Mouse (Mus musculus) hindbrain, embryonic 10.5 days (tissue): ENCODE data around the gene Zfp984. TPM values are rescaled to one million over a fixed set of nuclear protein-coding genes. Genes with fewer than 3 reads are reported as not detected.
A peak's percentile ranks its signal among the peaks of the same experiment; 100 is the strongest.
"Not testable (repeated sequence)": the region's sequence is repeated elsewhere in the genome, so short reads cannot be mapped to it uniquely, and the experiment has no call there.

Experiments
- DNase-seq: peaks from one replicate; pipeline ENCODE4 v3.0.0-alpha.2; 2017; ENCODE audit warnings: low spot score
- H3K27ac ChIP-seq: fragments of 300-500 bp; sonication (generic); 2 replicates; pipeline ENCODE4 v1.5.1; 2016; ENCODE audit warnings: mild to moderate bottlenecking, moderate library complexity
- H3K27me3 ChIP-seq: fragments of 300-500 bp; sonication (generic); 2 replicates; pipeline ENCODE4 v1.6.1; 2016; ENCODE audit warnings: mild to moderate bottlenecking; ENCODE audit not compliant: poor library complexity, insufficient read depth, severe bottlenecking
- H3K36me3 ChIP-seq: fragments of 300-500 bp; sonication (generic); 2 replicates; pipeline ENCODE4 v1.6.1; 2016; ENCODE audit warnings: mild to moderate bottlenecking, moderate library complexity
- H3K4me1 ChIP-seq: fragments of 300-500 bp; sonication (generic); replicated peaks from 2 replicates; pipeline ENCODE4 v1.6.1; 2016; ENCODE audit warnings: mild to moderate bottlenecking
- H3K4me3 ChIP-seq: fragments of 300-500 bp; sonication (generic); 2 replicates; pipeline ENCODE4 v1.5.1; 2016; ENCODE audit warnings: mild to moderate bottlenecking, moderate library complexity
- H3K9me3 ChIP-seq: fragments of 300-500 bp; sonication (generic); 2 replicates; pipeline ENCODE4 v1.6.1; 2016; ENCODE audit warnings: mild to moderate bottlenecking, moderate library complexity
- WGBS: fragments of 180-500 bp; shearing (Covaris S2); methylation state at CpG from one replicate; pipeline ENCODE4 v1.1.7; 2016; 5-methylcytosine and 5-hydroxymethylcytosine counted together
- polyA plus RNA-seq: library from polyadenylated mRNA; unstranded; fragments of >200 nt; fragmentation: Nextera tagmentation; extraction: Ambion mirVana; gene quantifications from 2 replicates; pipeline ENCODE4 v1.2.1, GENCODE M21; 2016

Gene Zfp984
- polyA plus RNA-seq, result 4.6 and 6.4 TPM in 2 replicates

GRCm38 (mm10) chr4:147809292-147809965 lies at the start of gene Zfp984:
Gene Zfp984, minus strand, starts transcription at chr4:147809788.
- H3K27ac ChIP-seq, result peak within 1 kb of the TSS; percentile 82

DNA sequence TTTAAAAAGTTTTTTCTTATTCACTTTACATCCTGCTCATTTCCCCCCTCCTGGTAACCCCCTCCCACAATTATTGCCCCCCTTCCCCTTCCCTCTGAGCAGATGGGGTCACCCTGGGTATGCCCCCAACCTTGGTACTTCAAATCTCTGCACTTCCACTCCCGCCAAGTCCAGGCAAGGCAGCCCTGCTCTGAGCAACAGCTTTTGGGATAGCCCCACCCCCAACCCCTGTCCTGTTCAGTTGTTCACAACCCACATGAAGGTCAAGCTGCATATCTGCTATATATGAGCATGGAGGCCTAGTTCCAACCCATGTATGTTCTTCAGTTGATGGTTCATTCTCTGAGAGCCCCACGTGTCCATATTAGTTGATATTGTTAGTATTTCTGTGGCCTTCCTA lies 41.2 kb upstream of the Zfp984 start:
- WGBS, result 79% methylated on average over 2 of the region's 2 CpGs
- Histone ChIP-seq H3K27me3 (no peaks in the 10 kb centered on the region), H3K36me3 (peaks cover 3% of the 10 kb centered on the region; the same call in 1 of the 2 replicates), H3K4me1 (peaks cover 13% of the 10 kb centered on the region), H3K27ac (no peak overlapping the region), H3K4me3 (no peak overlapping the region), H3K9me3 (no peaks in the 10 kb centered on the region)
- DNase-seq, result no peak

More at GRCm38 (mm10) chr4:147809292-147809965, at the start of gene Zfp984:
- H3K4me1 ChIP-seq, H3K27me3 ChIP-seq, H3K9me3 ChIP-seq: not testable (repeated sequence)
- WGBS, result 15% methylated on average over 15 of the region's 15 CpGs
- H3K36me3 ChIP-seq, result peaks cover 15% of the 10 kb centered on the region
- H3K4me3 ChIP-seq, result peak within 1 kb of the TSS; percentile 61
- peak; percentile 60 for DNase-seq

DNA sequence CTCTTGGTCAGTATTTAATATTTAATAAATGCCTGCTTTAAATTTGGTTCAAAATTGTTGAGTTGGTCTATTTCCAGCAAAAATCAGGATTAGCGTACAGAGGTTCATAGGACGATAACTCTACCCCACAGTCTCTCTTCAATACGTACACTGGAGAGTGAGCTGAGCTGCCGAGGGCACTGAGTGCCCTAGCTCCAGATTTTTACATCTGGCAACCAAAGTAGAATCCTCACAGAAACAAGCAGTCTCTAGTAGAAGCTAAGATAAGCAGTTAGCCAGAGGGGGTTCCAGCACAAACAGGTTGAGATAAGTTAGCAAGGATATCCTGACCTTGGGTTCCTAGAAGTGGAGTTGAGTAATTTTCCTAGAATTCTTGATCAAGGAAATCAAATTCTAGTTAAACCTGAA lies 39.0 kb upstream of the Zfp984 start:
- WGBS, result 11% methylated on average over 4 of the region's 4 CpGs
- DNase-seq, result no peak
- Histone ChIP-seq H3K4me1 (peaks cover 13% of the 10 kb centered on the region), H3K36me3 (peaks cover 23% of the 10 kb centered on the region), H3K9me3 (peaks cover 6% of the 10 kb centered on the region; the same call in 1 of the 2 replicates), H3K4me3 (peak overlapping the region; percentile 85), H3K27me3 (no peaks in the 10 kb centered on the region), H3K27ac (peak overlapping the region; percentile 87)

DNA sequence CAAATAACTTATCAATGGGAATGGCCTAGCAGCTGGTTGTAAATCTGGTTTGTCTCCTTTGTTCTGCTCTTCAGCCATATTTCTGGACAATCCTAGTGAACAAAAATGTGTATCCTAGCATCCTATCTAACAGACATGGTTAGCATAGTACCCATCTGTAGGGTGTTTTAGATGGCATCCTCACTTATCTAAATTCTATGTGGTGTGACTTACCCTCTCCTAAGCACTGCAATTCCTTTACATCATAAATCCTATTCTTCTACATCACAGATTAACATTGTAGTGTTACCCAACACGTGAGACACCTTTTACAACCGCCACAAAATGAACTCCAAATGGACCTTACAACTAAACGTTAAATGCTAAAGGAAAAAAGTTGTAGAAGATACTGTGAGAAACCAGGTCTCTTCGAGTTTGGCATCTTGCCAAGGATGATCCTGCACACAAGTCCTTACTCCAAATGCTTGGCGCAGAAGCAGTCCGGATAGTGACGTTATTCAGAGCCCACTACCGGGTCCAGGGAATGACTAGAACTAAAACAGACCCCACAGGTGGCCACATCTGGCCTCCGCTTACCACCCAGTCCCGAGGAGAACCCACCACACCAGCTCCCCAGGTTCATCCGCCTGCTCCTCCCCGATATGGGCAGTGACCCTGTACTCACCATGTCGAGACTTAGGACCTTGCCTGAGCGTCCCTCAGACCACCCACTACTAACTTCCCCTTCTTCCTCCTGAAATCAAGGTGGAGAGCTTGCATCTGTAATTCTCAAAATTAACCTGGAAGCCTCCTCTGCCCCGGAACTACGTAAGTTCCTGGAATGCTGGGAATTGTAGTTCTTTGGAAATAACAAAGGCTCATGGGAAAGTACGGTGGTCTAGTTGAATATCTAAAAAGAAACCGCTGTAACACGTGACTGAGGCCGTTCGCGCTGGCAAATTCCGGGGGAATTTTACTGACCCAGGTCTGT lies 38.3 kb upstream of the Zfp984 start, which contains the start of gene Zfp933:
TSS of gene Zfp933 (minus strand) at position 753 of the 970 bp plus-strand sequence.
- peak within 1 kb of the TSS; percentile 87 for H3K27ac ChIP-seq
- 3% methylated on average over 23 of the region's 23 CpGs for WGBS
- peaks cover 13% of the 10 kb centered on the region for H3K4me1 ChIP-seq
- DNase-seq, result peak; percentile 69
- peaks cover 13% of the 10 kb centered on the region for H3K9me3 ChIP-seq
- H3K4me3 ChIP-seq, result peak within 1 kb of the TSS; percentile 85
- H3K36me3 ChIP-seq, result peaks cover 30% of the 10 kb centered on the region
- H3K27me3 ChIP-seq, result no peaks in the 10 kb centered on the region

- Histone ChIP-seq H3K27ac (no peak overlapping the region), H3K9me3 (peaks cover 39% of the 10 kb centered on the region), H3K4me1 (peaks cover 6% of the 10 kb centered on the region), H3K27me3 (no peaks in the 10 kb centered on the region), H3K36me3 (peaks cover 61% of the 10 kb centered on the region), H3K4me3 (no peak overlapping the region)
- DNase-seq, result no peak
- 88% methylated on average over 3 of the region's 3 CpGs for WGBS
These were observed 33.3 kb upstream of the Zfp984 start for GRCm38 (mm10) chr4:147842871-147843270.

DNA sequence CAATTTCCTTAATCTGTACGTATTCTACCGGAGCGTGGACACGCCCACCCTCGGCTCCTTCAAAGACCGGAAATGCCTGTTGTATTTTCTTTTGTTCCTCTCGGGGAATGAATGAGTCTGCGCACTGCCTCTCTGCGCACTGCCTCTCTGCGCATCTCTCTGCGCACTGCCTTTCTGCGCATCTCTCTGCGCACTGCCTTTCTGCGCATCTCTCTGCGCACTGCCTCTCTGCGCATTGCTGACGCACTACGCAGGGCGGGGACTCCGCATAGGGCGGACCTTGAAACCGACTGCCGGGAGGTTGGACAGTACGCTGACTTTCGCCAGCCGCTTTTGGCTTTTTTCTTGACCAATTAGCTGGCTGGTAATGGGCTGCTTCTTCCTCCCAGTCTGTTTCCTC lies 29.7 kb upstream of the Zfp984 start:
- not testable (repeated sequence) for H3K27ac ChIP-seq, H3K4me3 ChIP-seq, H3K4me1 ChIP-seq, DNase-seq, H3K27me3 ChIP-seq
- Histone ChIP-seq H3K9me3 (peaks cover 38% of the 10 kb centered on the region), H3K36me3 (peaks cover 44% of the 10 kb centered on the region)
- WGBS, result 99% methylated on average over 23 of the region's 26 CpGs

- DNase-seq, result no peak
- H3K36me3 ChIP-seq, result peaks cover 77% of the 10 kb centered on the region
- 92% methylated on average over 4 of the region's 4 CpGs for WGBS
- H3K4me3 ChIP-seq, result no peak overlapping the region
- H3K27ac ChIP-seq, result no peak overlapping the region
- H3K27me3 ChIP-seq, result no peaks in the 10 kb centered on the region
- H3K4me1 ChIP-seq, result no peaks in the 10 kb centered on the region
- peaks cover 95% of the 10 kb centered on the region for H3K9me3 ChIP-seq
These were observed 14.8 kb upstream of the Zfp984 start for GRCm38 (mm10) chr4:147824389-147824788.

DNA sequence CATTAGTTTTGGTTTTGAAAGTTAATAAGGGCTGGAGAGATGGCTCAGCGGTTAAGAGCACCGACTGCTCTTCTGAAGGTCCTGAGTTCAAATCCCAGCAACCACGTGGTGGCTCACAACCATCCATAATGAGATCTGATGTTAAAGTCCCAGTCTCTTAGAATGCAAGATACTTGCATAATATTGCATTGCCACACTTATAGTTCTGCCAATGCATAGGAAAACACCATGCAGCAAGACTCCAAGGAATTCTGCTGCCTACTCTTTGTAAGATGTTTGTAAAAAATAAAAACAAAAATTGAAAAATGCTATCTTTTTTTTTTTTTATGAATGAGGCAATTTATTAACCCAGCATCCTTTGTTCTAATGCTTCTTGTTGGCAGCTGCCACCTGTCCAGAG lies 11.8 kb upstream of the Zfp984 start:
- H3K27ac ChIP-seq, H3K4me3 ChIP-seq, H3K4me1 ChIP-seq, DNase-seq, H3K27me3 ChIP-seq: not testable (repeated sequence)
- Histone ChIP-seq H3K9me3 (peaks cover 80% of the 10 kb centered on the region), H3K36me3 (peaks cover 47% of the 10 kb centered on the region)
- WGBS, result 88% methylated on average over 3 of the region's 3 CpGs

- not testable (repeated sequence) for H3K4me3 ChIP-seq, DNase-seq, H3K27me3 ChIP-seq, H3K4me1 ChIP-seq, H3K27ac ChIP-seq
- WGBS, result 84% methylated on average over 7 of the region's 7 CpGs
- H3K9me3 ChIP-seq, result peaks cover 70% of the 10 kb centered on the region
- H3K36me3 ChIP-seq, result peaks cover 29% of the 10 kb centered on the region
These were observed 10.1 kb upstream of the Zfp984 start for GRCm38 (mm10) chr4:147819659-147820058.

- Histone ChIP-seq H3K27me3 (no peaks in the 10 kb centered on the region), H3K9me3 (peaks cover 25% of the 10 kb centered on the region; the same call in 1 of the 2 replicates), H3K4me1 (no peaks in the 10 kb centered on the region), H3K27ac (no peak overlapping the region), H3K4me3 (no peak overlapping the region), H3K36me3 (no peaks in the 10 kb centered on the region)
- 83% methylated on average over 2 of the region's 2 CpGs for WGBS
- DNase-seq, result no peak
These were observed 5.1 kb upstream of the Zfp984 start for GRCm38 (mm10) chr4:147814592-147815167.

GRCm38 (mm10) chr4:147813249-147813765 lies 3.7 kb upstream of the Zfp984 start:
- Histone ChIP-seq H3K4me1 (peaks cover 10% of the 10 kb centered on the region; the same call in 1 of the 2 replicates), H3K36me3 (no peaks in the 10 kb centered on the region), H3K27ac (no peak overlapping the region), H3K4me3 (no peak overlapping the region), H3K9me3 (peaks cover 16% of the 10 kb centered on the region; the same call in 1 of the 2 replicates), H3K27me3 (no peaks in the 10 kb centered on the region)
- WGBS, result 47% methylated on average over 5 of the region's 5 CpGs
- no peak for DNase-seq

- DNase-seq, result peak; percentile 3
- WGBS, result 50% methylated on average over 2 of the region's 2 CpGs
- not testable (repeated sequence) for H3K27me3 ChIP-seq, H3K27ac ChIP-seq, H3K4me1 ChIP-seq, H3K9me3 ChIP-seq
- Histone ChIP-seq H3K4me3 (peak overlapping the region; percentile 61), H3K36me3 (peaks cover 10% of the 10 kb centered on the region)
These were observed 347 bp upstream of the Zfp984 start for GRCm38 (mm10) chr4:147809966-147810304.
